Mouse (Mus musculus) cerebellum, adult 9-11 months (tissue): ENCODE measurements around the gene Ptpn3.
"Not testable (repeated sequence)": the region's sequence is repeated elsewhere in the genome, so short reads cannot be mapped to it uniquely, and the experiment has no call there.

Source experiments
- DNase-seq: peaks from one replicate; pipeline ENCODE4 v3.0.0; 2022

The Ptpn3 gene

DNA sequence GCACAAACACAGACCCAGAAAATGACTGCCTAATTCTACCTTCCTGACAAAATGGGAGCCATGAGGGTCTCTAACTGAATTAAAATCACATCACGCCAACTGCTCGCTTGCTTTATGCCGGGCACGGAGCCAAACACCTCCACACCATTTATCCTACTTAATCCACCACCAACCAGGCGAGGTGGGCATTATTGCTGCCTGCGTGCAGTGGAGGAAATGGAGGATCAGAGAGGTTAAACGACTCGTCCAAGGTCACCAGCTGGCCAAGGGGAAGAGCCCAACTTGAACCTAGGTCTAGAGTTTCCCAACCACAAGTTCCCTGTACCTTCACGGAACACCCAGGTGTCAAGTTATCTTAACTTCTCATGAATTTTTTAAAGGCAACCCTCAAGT is 2.3 kb downstream of the Ptpn3 start:
- peak; percentile 62 for DNase-seq

DNA sequence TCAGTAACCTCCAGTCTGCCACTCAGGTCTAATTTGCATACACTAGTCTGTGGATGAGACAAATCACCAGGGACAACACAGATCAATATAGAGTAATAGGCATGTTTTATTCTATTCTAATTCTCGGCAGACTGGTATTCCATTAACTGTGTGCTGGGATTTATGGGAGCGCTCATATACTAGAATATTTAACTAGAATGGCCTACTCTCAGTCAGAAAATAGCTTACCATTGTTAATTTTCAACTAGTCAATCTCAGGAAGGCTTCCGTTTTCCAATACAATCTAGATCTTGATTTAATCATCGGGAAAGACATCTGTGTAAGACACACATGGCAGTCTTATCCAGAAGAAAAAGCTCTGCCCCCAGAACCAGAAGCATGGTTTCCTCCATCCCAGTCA is 3.5 kb downstream of the Ptpn3 start:
- DNase-seq = no peak

DNA sequence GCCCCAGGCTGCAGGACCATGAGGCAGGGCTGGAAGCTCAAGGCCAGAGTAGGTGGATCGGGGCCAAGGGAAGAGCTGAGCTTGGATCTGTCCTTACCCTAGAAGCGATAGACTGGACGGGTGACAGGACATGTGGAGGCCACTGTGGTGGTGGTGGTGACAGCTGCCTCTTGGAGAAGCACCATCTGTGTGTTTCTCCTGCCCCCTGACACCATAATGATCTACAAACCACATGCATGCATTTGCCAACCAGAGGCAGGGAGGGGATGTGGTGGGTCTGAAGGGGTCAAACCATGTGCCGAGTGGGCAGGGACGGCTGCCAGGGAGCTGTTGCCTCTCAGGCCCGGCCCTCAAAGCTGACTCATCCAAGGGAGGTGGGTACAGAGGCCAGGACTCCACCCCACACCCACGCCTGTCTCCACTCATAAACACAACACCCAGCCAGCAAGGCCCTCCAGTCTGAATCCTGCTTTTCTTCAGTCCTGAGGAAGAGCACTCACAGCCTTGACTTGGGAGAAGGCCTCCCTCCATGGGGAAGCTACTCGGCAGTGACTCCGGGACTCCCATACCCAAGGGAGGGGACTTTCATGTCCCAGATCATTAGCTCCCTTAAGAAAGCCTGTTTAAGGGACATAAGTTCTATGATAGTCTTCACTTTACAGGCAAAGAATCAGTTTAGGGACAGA is 6.5 kb downstream of the Ptpn3 start:
- peak; percentile 88 for DNase-seq

DNA sequence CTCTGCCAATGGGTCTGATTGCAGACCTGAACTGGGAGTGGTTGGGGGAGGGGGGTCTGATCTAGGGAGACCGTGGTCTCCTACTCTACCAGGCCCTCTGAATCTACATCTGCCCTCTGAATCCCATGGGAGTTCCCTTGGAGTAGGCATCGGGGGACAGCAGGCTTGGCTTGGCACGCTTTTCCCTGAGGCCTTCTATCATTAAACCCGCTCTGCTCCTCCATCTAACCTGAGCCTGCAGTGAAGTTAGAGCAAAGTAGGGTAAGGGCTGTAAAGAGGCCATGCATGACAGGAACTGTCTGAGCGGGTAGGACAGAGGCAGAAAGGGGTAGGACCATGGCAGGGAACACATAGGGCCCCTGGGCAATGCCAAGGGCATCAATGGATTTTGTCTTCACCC is 9.0 kb downstream of the Ptpn3 start:
- no peak for DNase-seq

DNA sequence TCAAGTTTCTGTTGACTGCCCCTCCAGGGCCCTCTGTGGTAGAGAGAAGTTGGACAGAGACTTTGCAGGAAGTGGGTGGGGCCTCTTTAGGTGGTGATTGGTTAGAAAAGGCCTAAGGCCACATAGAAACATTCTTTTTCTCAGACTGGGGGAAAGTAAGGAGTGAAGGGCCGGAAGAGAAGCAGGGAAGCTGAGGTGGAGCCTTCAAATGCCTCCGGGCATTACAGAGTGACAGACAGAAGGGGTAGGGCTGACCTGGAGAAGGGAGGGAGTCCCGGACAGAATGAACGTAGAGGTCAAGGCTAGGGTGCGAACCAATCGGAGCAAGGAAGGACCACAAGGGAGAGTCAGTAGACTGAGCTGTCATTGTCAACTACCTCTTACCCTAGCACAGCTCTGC is 11.6 kb downstream of the Ptpn3 start:
- DNase-seq = no peak

DNA sequence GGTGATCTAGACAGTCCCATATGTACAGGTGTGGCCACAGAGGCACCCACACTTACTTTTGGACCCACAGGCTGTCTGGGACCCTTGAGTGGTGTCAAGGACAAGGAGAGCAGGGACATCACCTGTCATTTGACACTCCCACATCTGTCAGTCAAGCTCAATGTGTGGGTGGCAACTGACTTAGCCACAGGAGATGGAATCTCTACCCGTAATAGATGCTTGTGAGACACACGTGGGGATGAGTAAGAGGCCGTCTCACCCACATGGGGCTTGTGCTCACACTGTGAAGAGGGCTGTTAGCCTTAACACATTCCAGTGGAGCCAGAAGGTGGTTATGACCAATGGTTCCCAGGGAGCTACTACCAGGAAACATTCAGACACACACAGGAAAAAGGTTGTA is 13.8 kb downstream of the Ptpn3 start:
- DNase-seq = no peak

- no peak for DNase-seq
Measured at GRCm38 (mm10) chr4:57285251-57285650, 16.4 kb downstream of the Ptpn3 start.

GRCm38 (mm10) chr4:57283189-57283588 is 18.4 kb downstream of the Ptpn3 start:
- no peak for DNase-seq

GRCm38 (mm10) chr4:57282630-57283029 is 19.0 kb downstream of the Ptpn3 start:
- no peak for DNase-seq

DNA sequence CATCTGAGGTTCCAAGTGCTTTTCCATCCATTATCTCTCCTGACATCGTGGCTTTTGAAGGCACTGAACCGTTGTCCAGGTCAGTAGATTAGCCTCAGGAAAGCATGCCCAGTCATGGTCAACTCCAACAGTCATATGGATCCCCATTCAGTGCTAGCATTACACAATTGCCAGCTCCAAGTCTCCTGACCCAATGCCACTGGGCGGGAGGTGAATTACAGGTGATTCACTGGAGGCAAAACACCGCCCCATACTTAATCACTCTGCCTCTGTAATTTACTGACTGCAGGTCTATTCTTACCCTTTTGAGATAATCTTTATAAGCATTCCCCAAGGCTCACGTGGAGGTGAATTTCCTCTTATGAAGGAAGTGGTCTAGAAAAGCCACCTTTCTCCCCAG is 19.5 kb downstream of the Ptpn3 start:
- no peak for DNase-seq

DNA sequence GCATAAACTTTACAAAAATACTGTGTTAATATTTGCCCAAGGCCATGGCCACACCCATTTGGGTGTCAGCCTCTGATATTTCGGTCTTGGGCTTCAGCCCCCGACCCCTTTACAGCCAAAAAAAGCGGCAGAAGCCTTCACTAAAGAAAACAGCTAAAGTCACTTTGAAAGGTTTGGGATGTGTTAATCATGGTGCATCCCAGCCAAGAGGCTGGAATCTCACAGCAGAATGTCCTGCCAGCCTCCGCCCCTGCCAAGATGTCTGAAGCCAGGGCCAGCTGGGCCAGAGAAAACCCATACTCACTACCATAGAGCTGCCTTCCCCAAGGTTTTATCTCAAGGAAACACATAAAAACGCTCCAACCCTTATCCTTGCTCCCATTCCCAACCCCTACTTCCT is 20.7 kb downstream of the Ptpn3 start:
- DNase-seq = peak; percentile 71

GRCm38 (mm10) chr4:57279229-57279628 is 22.4 kb downstream of the Ptpn3 start:
- no peak for DNase-seq

- DNase-seq = no peak
Measured at GRCm38 (mm10) chr4:57278812-57279211, 22.8 kb downstream of the Ptpn3 start.

GRCm38 (mm10) chr4:57277671-57278070 is 24.0 kb downstream of the Ptpn3 start:
- DNase-seq = no peak

DNA sequence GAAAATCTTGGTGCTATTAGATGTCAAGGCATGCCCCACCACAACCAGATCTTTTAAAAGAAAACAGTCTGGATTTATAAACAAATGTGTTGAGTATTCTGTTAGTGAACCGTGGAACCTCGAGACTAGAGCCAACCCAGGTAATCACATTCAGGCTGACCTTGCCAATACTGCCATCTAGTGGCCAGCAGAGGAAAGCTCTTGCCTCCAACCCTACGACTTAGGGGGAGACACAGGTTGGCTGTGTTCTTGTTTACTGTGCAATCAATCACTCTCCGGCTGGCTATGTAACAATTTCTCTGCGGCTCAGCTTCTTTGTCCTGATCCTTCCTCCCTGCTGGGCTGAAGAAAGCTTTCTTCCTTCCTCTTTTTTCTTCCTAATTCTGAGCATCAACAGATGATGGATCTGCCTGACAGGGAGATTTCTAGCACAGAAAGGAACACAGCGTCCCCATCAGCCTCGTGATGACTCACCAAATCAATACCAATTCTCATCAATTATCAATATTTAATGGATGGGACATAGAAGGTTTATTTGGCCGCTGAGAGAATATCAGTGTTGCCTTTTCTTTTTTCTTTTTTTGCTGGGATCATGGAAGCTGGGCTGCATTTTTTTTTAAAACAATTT is 26.4 kb downstream of the Ptpn3 start:
- peak; percentile 73 for DNase-seq

DNA sequence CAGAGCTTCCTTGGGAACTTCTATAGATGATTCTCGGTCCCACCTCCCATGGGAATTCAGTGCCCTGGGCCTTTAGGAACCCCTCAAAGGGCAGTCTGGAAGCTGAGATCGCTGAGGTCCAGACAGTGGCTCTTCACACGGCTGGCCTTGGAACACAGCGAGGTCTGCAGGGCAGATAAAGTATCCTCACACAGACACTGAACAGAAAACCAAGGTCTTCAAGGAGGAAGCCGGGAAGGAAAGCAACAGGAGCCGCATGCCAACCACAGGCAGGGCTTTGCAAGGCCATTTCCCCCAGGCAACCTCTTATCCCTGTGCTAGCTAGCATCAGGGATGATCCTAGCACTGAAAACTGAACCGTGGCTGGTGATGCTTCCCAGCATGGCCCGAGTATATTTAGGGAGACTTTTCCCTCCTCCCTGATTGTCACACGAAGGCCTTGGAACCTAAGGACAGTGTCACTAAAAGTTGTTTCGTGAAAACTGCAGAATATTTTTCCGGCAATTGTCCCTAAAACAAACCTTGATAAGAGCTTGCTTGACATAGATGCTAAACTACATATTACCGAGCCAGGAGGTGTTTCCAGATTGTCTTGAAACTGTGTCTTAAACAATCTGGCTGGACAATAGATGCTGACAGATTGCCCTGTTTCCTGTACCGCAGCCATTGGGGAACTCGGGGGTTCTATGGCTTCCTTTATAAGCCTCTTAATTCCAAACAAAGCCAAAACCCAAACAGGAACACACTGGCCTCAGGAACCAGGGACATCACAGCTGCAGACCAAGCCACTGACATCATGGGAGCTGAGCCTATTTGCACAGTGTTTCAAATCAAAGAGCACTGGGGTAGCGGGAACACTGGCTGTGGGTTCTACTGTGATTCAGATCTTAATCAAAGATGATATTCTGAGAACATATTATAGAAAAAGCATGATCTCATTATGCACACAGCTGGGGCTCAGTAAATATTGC is 27.8 kb downstream of the Ptpn3 start:
- no peak for DNase-seq

DNA sequence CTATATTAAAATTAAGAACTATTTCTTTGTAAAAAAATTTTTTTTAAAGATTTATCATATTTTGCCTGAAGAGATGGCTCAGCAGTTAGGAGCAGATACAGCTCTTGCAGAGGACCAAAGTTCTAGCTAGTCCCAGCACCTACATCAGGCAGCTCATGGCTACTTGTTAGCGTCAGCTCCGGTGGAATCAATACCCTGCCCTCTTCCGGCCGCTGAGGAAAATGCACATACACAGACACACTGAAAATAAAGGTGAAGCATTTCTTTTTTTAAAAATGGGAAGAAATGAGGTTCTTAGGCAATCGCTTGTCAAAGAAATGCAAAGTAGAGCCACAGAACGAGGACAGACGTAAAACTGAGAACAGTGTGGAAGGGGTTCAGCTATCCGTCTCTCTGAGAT is 30.6 kb downstream of the Ptpn3 start:
- no peak for DNase-seq

DNA sequence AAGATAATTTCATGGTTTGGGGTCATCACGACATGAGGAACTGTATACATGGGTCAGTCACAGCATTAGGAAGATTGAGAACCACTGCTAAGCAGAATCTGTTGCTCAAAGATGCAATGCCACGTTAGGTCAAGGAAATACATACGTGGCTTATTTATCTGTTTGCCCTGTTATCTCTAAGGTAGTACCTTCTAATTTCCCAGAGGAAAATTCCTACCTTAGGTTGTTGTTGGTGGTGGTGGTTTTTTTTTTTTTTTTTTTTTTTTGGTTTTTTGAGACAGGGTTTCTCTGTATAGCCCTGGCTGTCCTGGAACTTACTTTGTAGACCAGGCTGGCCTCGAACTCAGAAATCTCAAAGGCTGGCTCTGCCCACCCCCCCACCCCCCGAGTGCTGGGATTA is 31.1 kb downstream of the Ptpn3 start:
- not testable (repeated sequence) for DNase-seq

- DNase-seq = no peak
Measured at GRCm38 (mm10) chr4:57269344-57269743, 32.3 kb downstream of the Ptpn3 start.

- no peak for DNase-seq
Measured at GRCm38 (mm10) chr4:57268330-57268729, 33.3 kb downstream of the Ptpn3 start.

DNA sequence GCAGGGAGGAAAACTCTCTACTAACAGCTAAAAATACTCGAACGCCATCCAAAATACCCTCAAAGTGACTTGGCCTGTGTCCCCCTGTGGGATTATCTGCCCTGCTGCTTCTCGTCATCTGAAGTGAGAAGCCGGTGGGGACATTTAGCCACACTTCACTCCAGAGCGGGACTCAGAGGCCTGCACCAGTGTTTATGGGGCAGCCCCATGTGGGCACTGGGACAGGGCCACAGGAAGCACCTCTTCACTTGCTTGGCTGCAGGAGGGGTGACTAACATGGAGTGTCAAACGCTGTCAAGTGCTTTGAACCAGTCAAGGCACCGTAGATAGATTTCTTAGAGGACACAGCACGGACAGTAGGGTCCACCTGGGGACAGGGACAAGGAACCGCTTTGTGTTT is 35.2 kb downstream of the Ptpn3 start:
- no peak for DNase-seq

- no peak for DNase-seq
Measured at GRCm38 (mm10) chr4:57263695-57264094, 37.9 kb downstream of the Ptpn3 start.

DNA sequence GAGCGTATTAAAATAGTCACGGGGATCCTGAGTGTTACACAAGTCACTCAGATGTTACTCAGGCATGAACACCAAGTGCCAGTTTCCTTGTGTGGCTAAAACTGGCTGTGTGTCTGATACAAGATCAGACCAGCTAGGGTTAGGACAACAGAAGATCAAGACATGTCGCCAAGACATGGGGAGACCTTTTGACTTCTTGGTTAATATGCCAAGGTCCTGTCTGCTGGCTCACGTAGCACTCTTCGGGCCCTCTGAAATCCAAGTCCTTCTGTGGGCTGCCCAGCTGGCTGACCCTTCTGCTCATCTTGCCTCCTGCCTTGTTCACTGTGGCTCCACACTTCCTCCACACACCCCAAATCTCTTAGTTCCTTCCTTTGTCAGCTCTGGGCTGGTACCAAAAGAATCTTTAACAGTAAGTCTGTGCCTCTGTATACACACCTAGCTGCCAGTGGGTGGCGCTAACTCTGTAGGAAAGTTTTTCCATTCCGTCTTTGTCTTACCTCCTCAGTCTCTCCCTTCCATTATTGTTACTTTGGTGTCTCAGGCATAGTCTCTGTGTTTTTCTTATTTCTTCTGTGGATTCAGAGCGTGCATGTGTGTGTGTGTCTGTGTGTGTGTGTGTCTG is 38.5 kb downstream of the Ptpn3 start:
- DNase-seq = no peak
